Mouse (Mus musculus): ENCODE data around the gene Pbld1.

The Pbld1 gene

DNA sequence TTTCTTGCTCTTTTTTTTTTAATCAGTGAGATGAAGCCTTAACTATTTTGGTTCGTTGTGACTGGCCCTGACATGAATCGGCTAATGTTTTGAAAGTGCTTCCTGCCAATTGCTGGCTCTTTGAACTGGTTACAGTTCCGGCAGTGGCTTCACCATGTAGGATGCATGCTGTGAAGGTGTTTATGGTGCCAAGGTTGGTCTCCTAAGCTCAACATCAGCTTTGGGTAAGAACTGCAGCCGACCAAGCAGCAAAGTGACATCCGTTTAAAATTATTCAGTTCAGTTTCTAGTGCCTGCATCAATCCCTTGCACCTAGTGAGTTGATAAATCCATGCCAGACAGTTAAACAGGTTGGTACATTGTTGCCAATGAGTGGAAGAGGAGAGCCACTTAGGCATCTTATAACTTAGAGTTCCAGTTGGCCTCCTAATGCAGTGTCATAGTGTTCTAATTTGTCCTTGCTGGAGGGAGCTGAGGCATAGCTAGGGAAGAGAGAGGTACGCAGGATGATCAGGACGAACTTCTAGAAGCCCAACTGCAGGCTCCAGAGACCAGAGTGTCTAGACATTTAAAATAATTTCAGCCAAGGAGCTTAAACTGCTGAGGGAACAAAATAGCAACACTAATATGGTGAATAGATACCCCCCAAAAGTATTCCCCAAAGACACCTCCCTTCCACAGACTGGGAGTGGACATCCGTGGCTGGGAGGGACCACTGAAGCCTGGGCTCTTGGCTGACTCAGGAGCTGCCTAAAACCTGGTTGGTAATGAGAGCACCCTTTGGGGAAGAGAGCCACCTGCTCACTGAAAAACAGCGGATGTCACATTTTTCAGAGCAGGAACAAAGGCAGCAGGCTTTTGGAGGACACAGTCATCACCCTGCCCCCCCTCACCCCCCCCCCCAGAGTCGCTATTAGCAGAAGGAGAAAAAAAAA lies 32.9 kb downstream of the Pbld1 start:
- DNase-seq (ENCODE audit: low spot score in 2 of 2), result no peak

DNA sequence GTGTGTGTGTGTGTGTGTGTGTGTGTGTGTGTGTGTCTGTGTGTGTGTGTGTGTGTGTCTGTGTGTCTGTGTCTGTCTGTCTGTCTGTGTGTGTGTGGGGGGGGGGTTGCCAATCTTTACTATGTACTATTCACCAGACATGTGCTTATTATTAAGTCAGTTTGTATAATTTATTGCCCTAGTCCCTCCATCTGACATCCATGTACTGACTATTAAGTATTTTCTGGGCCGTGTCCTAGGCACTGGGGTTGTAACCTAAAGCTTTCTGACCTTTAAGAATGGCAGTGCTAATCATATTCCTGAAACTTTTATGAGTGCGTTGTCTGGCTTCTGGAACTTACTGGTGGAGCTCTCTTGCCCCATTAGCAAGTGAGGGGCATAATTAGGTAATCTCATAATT lies 36.8 kb downstream of the Pbld1 start:
- no peak for DNase-seq (ENCODE audit: low spot score in 2 of 2)

DNA sequence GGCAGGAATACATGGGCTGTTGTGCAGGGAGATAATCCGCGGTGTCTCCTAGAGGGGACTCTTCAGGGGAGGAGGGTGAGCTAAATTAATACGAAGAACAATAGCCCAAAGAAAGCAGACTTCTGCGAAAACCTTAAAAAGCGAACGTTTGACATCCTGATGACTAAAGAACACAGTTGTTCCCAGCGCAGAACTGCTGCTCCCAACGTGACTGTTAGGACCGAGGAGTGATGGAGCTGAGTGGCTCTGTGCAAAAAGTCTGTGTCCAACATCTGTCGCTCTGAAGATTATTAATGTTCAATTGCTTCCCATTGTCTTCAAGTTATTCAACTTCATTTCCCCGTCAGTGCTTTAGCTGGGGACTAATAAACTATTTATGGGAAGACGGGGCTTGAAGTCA lies 38.2 kb downstream of the Pbld1 start:
- DNase-seq (ENCODE audit: low spot score in 2 of 2), result no peak

DNA sequence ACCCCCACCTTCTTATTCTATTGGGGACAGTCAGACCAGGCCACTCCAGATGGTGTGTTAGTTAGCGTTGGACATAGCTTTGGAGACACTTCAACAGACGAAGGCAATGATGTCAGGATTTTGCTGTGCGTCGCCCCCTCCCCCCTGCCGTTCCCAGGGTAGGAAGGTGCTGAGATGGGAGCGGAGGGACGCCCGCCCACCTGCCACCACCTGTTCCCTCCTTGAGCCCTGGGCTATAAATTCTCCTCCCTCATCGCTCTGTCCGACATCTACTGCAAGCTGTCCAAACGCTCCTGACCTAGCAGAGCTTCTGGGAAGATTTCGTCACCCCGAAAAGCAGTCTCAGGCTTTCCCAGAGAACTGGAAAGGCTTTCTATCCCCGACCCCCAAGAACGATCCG lies 39.6 kb downstream of the Pbld1 start, which contains the start of gene Atoh7:
TSS of gene Atoh7 (plus strand) at position 131 of the 400 bp plus-strand sequence.
- DNase-seq (ENCODE audit: low spot score in 2 of 2), result no peak

DNA sequence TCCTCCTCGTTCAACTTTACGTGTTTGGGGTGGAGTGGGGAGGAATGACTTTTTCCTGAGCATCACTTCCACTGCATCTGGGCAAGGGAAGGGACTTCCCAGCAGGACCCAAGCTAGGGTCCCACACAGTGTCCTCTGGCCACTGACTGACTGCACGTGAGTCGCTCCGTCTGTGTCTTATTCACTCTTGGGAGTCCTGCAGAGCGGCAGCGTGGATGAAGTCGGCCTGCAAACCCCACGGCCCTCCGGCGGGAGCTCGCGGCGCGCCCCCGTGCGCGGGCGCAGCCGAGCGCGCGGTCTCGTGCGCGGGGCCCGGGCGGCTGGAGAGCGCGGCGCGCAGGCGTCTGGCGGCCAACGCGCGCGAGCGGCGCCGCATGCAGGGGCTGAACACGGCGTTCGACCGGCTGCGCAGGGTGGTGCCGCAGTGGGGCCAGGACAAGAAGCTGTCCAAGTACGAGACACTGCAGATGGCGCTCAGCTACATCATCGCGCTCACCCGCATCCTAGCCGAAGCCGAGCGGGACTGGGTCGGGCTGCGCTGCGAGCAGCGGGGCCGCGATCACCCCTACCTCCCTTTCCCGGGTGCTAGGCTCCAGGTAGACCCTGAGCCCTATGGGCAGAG lies 40.1 kb downstream of the Pbld1 start:
- DNase-seq (ENCODE audit: low spot score in 2 of 2), result no peak

DNA sequence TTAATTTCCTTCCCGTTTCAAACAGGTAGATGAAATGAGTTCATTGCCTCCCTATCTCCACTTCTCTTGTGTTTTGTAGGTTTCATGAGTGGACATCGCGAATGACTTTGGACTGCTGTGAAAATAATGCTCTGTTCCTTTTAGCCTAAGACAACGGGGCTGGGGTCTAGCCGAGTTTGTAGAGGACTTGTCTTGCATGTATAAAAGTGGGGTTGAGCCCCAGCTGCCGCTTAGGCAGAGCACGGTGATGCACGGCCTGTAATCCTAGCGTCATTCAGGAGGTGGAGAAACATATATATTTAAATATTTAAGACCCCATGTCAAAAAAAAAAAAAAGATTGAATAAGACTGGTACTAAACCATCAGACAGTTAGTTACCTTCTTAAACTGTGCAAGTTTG lies 40.7 kb downstream of the Pbld1 start:
- DNase-seq (ENCODE audit: low spot score in 2 of 2), result no peak

DNA sequence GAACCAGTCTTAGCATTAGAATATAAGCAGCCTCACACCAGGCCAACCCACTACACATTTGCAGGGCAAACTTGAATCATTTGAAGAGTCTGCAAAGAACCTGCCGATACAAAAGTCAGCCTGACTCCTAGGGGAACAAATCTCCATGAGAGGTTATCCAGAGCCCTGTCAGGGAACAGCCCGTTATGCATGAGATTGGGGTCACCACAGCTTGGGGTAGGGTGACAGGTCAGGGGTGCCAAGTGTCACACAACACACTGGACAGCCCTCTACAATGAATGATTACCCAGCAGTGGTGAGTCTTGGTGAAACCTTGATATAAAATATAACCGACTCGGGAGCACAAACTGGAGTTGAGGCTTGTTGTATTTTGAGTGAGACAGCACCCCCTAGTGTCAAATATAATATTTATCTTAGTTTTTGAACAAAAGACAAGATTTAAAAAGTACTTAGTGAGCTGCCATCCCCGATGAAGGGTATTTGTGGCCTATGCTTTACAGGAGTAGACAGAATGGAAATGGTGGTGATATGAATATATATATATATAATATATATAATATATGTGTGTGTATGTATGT lies 53.2 kb downstream of the Pbld1 start:
- no peak for DNase-seq (ENCODE audit: low spot score in 2 of 2)

DNA sequence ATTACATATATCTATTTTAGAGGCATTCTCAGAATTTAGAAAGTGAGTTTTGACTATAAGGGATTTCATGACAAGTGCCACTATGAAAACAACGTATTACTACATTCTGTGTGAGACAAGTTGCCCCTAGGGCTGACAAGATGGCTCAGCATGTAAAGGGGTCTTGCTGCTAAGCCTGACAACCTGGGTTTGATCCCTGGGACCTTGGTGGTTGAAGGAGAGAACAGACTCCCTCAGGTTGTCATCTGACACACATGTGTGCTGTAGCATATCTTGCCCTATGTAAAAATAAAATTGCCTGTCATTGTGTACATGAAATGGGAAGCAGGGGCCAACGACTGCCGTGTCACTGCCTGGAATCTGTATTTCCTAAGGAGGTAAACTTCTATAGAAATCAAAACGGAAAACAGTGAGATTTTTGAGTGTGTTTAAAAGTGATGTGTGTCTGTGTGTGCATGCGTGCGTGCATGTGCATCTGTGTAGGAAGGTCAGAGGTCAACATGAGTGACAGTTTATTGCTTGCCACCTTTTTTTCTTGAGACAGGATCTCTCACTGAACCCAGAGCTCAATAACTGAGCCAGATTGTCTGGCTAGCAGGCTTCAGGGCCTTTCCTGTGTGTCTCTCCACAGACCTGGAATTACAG lies 53.9 kb downstream of the Pbld1 start:
- no peak for DNase-seq (ENCODE audit: low spot score in 2 of 2)

DNA sequence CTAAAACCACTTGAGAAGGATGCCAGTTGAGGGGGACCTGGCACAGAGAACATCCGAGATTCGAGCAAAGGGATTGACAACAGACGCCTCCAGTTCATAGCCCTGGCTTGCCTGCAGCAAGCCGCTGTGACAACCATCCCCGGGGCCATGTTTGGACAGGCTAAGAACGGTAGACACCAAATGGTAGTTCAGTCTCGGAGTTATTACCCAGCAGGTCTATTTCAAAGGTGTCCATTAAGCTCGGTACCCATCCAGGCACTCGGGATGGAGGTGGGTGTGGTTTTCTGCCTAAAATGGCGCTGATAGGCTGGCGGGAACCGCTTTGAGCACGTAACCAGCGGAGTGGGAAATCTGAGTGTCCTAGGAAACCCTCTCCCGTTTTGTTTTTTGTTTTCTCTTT lies 55.9 kb downstream of the Pbld1 start:
- no peak for DNase-seq (ENCODE audit: low spot score in 2 of 2)

DNA sequence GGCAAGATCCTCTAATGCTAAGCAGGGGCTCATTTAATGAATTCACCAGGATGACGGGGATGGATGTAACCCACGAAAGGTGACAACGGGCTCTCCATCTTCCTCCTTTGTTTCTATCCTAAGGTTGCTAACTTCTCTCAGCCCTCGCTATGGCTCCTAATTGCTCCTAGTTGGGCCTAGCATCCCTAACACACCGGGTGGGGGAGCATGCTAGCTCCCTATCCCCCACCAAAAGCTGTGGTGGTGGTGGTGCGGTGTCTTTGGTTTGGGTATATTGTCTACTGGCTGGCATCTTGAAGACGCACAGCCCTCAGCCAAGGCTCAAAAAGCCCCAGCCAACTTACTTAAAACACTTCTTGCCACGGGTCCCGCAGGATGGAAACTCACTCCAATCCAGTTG lies 56.4 kb downstream of the Pbld1 start:
- no peak for DNase-seq (ENCODE audit: low spot score in 2 of 2)

DNA sequence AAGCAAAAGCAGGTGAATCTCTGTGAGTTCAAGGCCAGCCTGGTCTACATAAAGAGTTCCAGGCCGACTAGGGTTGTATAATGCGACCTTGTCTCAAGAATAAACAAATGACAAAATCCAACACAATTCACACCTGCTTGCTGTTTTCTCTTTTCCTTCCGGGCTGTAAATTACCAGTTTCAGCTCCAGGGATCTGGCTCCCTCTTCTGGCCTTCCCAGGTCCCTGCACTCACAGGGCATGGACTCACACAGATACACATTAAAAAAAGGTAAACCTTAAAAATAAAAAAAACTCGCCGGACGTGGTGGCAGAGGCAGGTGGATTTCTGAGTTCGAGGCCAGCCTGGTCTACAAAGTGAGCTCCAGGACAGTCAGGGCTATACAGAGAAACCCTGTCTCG lies 57.6 kb downstream of the Pbld1 start:
- no peak for DNase-seq (ENCODE audit: low spot score in 2 of 2)

DNA sequence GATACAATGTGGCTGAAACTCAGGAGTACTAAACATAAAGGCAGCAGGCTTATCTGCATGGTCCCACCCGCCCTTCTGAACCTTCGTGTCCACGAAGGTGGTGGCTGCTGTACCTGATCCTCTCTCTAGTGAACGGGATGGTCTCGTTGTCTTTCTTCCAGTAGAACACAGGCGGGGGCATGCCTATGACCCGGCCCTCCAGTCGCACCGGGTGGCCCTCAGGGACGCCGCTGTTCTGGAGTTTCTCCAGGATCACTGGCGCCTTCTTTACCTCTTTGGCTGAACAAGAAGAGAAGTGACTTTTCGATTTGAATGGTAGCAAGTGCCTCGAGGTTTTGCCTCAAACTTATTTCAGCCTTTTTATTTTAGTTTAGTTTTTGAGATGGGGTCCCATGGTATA lies 60.0 kb downstream of the Pbld1 start:
- DNase-seq (ENCODE audit: low spot score in 2 of 2), result no peak

DNA sequence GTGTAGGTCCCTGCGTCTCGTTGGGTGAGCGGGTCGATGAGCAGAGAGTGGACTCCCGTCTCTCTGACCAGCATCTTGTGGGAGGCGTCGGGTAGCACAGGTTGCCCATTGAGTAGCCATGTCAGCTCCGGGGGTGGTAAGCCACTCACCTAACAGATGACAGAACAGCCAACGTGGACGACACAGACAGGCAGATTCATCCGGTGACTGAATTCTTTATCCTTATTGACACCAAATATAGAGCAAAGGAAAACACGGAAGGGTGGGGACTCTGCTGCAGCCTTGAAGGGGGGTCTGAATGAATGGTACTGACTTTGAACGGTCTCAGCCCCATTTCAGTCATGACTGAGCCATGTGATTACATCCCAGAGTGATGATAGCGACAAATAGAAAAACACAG lies 62.0 kb downstream of the Pbld1 start:
- no peak for DNase-seq (ENCODE audit: low spot score in 2 of 2)

DNA sequence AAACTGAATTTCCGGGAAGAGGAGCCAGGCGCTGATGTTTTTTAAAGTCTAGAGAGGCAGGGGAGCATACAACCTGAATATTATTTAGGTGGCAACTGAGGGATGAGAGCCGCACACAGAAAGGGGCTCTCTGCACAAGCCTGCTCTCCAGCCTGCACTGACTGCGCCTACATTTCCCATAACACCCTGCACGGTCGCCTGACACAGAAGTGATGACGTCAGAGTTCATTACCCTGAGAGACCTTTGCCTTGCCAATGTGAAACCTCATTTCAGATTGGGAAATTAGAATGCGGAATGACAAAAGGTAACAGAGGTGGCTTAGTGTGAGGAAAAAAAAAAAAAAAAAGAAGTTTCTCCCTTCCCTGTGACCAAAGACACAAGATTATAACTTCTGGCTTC lies 62.6 kb downstream of the Pbld1 start:
- DNase-seq (ENCODE audit: low spot score in 2 of 2), result no peak

DNA sequence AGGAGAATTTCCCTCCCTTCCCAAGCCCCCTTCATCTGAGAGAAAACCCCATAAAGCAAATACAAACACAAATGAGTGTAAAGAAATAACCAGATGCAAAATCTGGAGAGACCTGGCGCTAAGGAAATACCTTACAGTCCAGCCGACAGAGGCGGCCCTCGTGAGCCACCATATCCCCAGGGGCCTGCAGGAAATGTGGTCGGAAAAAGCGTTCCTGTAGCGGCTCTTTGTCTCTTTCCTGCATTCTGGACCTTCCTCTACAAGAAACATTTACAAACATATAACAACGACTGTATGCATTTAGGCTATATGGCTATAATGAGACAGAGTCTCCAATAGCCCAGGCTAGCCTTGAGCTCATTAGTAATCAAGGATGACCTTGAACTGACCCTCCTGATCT lies 63.2 kb downstream of the Pbld1 start:
- DNase-seq (ENCODE audit: low spot score in 2 of 2), result no peak

DNA sequence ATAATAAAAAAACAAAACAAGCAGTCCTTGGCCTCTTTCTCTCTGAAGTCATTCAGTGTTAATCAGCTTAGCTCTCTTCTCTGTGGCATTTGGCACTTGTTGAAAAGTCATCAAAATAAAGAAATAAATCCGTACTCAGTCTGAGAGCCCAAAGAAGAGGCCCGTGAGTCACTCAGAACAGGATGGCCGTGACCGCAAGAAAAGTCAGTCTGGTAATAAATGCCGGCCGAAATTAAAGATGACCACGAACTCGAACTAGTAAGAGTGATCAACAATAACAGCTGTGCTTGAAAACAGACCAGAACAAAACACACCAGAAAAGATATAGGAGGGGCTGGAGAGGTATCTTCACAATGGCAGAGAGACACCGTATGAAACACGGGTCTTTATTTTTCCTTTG lies 64.1 kb downstream of the Pbld1 start:
- no peak for DNase-seq (ENCODE audit: low spot score in 2 of 2)

DNA sequence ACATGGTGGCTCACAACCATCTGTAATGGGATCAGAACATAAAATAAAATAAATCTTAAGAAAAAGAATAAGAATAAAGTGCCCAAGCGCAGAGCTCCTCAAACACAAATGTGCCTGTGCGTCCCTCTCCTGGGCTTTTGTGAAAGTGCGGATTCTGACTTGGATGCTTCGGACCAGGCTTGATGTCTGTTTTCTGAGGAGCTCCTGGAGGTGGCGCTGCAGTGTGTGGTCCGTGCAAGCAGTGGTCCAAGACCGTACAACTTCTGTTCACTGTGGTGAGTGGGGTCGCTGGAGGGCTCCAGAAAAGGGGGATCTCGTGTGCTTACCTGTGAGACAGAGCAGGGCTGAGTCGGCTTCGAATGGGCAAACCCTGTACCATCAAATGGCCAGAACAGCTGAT lies 65.4 kb downstream of the Pbld1 start:
- no peak for DNase-seq (ENCODE audit: low spot score in 2 of 2)

DNA sequence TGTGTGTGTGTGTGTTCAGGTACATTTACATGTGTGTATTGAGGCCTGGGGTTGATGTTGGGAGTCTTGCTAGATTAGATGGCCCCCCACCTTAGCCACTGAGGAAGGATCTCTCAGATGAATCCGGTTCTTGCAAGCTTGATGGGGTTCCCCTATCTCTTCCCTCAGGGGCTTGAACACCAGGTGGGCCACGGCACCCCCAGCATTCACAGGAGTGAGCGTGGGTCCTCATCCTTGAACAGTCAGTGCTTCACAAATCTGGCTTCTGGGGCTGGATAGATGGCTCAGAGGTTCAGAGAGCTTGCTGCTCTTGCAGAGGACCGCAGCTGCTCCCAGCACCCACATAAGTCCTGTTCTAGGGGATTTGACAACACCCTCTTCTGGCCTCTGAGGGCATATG lies 66.2 kb downstream of the Pbld1 start:
- no peak for DNase-seq (ENCODE audit: low spot score in 2 of 2)

DNA sequence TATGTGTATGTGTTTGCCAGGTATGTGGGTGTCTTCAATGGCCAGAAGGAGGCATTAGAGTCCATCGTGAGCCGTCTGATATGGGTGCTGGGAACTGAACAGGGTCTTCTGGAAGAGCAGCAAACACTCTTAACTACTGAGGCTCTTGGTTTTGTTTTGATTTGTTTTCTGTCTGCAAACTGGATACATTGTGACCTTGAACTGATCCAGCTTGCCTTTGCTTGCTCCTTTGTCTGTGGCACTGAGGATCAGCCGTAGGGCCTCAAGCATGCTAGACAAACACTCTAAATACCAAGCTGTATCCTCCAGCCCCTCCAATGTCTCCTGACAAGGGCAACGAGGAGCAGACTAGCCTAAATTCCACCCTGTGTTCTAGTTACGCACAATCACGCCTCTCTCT lies 67.2 kb downstream of the Pbld1 start:
- DNase-seq (ENCODE audit: low spot score in 2 of 2), result no peak
